Mouse (Mus musculus): ENCODE measurements around the gene Pak4. TPM values are rescaled to one million over a fixed set of nuclear protein-coding genes. Genes with fewer than 3 reads are reported as not detected.

Pak4 gene
- total RNA-seq, 2 experiments from 2014 or later = 8.6 to 8.8 TPM

GRCm38 (mm10) chr7:28593206-28594111 is 4.5 kb downstream of the Pak4 start:
- DNase-seq (ENCODE audit: low spot score in 2 of 2) = no peak

DNA sequence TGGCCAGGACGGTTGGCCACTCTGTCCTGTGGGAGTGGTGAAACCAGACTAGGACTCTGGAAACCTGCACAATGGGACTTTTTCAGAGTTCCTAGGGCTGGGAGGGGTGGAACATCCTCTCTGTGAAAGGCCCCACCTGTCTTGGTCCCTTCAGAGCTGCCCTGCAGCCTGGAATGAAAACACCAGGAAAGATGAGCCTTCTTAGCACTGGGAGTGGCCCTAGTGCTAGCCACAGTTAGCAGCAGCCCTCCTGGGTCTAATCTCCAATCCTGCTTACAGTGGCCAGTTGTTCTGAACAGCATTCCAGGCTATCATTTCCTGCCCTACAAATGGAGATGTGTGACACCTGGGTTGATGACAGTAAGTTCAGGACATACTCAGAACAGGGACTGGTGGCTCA is 6.1 kb downstream of the Pak4 start:
- no peak for DNase-seq (ENCODE audit: low spot score in 2 of 2)

GRCm38 (mm10) chr7:28587644-28588043 is 10.3 kb downstream of the Pak4 start:
- no peak for DNase-seq (ENCODE audit: low spot score in 2 of 2)

DNA sequence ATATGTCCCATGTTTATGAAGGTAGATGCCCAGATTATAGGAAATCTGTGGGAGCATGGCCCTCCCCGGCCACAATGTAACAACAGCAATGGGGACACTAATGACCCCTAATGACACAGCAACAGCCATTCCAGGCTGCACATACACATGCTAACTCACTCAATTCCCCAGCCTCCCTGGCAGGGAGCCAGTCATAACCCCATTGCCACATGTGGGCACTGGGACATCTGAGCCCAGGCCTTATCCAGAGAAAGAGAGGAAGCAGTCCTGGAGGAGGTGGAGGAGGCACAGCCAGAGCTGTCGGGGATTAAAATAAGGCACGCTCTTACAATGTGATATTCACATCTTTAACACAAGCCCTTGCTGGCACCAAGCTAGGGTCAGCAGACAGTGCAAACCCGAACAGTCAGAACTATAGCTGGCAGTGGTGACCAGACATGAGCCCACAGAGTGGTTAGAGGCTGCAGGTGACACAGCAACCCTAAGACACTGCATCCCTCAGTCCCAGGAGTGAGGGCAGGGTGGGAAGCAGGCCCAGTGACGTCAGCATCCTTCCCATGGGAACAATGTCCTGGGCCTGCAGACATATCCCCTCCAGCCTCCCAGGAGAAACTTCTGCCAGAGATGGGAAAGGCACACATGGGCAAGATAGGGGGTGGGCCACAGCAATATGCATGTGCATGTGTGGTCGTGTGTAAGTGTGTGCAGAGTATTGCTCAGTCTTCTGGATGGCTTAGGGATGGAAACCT is 11.1 kb downstream of the Pak4 start:
- DNase-seq (ENCODE audit: low spot score in 2 of 2) = no peak

DNA sequence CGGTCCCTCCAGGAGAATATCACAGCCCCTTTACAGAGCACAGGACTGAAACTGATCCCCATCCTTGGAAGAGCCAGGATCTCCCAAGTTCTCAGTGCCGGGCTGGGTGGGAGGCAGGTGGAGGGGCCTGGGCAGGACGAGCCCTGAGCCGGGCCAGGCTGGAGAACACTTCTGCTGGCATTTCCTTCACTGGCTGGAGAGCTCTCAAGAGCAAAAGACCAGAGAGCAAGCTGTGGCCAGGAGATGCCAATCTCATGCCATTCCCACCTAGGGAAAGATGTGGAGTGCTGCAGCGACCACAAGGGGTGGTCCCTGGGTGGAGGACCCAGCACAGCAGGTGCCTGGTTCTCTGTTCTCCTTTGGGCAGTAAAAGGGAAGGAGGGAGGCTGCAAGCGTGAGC is 13.0 kb downstream of the Pak4 start:
- no peak for DNase-seq (ENCODE audit: low spot score in 2 of 2)

DNA sequence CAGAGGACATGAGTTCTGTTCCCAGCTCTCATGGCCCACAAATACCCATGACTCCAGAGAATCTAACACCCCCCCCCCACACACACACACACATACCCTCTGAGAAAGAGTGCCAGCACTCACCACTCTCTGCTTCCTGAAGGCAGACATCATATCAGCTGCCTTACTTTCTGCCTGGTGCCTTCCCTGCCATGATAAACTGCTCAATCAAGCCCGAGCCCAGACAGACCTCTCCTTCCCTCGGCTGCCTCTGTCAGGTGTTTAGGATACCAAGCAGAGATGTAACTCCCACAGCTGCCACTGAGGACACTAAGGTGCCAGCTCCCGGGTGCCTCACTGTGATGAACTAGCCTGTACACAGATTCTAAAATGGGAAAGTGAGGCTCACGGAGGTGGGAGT is 13.5 kb downstream of the Pak4 start:
- DNase-seq (ENCODE audit: low spot score in 2 of 2) = no peak

- DNase-seq (ENCODE audit: low spot score in 2 of 2) = peak in 1 of 2 experiments; percentile 44
Observed at GRCm38 (mm10) chr7:28583570-28584344, 14.2 kb downstream of the Pak4 start.

DNA sequence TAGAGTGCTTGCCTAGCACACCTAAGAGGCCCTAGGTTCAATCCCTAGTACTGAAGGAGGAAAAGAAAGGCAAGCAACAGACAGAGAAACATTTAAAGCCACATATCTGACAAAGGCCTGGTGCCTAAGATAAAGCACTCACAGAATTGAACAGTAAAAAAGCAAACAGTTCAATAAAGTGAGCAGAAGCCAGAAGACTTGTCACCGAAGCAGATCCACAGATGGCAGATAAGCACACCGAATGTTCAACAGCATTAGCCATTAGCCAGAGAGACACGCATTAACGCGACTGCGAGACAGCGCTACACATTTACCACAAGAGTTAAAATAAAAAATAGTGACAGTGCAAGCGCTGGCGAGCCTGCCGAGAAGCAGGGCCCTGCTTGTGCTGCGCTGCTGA is 15.1 kb downstream of the Pak4 start:
- DNase-seq (ENCODE audit: low spot score in 2 of 2) = no peak

GRCm38 (mm10) chr7:28581721-28582120 is 16.3 kb downstream of the Pak4 start:
- DNase-seq (ENCODE audit: low spot score in 2 of 2) = no peak

DNA sequence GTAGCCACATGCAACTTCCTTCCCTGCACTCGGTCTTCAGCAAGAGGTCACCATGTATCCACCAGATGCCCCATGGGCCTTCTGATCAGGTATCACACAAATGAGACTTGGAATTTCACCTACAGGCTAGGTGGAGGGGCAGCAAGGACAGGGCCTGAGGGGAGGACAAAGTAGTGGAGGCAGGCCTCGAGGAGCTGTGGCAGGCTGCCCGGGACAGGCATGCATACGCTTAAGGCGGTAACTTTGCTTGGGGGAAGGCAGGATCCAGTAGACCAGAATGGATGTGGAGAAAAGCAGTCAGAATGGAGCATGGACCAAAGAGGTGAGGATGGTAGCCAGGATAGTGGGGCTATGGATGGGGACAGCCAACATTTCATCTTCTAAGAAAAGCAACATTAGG is 18.2 kb downstream of the Pak4 start:
- DNase-seq (ENCODE audit: low spot score in 2 of 2) = no peak

GRCm38 (mm10) chr7:28578543-28579053 is 19.4 kb downstream of the Pak4 start:
- DNase-seq (ENCODE audit: low spot score in 2 of 2) = no peak

GRCm38 (mm10) chr7:28577826-28578542 is 20.0 kb downstream of the Pak4 start:
- DNase-seq (ENCODE audit: low spot score in 2 of 2) = no peak

DNA sequence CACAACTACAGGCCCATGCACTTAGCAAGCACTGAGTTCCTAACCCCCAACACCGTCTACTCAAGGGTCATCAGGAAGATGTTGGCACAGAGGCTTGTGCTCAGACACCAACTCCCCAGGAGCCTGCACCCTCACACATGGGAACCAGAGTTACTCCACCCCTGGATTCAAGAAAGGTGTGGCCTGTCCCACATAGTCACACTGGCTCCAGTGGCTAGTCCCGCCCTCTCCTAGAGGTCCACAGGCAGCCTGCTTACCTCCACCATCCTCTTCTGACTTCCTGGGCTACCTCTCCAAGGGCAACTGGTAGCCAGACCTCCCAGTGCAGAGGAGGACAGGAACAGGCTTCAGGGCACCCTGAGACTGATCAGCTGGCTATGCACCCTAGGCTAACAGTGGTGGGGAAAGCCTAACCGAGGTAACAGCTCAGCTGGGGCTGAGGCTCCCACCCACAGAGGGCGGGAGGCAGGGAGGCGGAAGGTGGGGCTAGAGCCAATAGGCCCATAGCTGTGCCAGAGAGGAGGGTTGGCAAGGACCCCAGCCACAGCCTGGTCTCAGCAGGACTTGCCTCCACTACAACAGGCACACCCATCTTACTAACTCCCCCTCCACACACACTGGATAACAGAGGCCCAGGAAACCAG is 21.6 kb downstream of the Pak4 start:
- DNase-seq (ENCODE audit: low spot score in 2 of 2) = no peak

- no peak for DNase-seq (ENCODE audit: low spot score in 2 of 2)
Observed at GRCm38 (mm10) chr7:28575597-28575996, 22.4 kb downstream of the Pak4 start.

DNA sequence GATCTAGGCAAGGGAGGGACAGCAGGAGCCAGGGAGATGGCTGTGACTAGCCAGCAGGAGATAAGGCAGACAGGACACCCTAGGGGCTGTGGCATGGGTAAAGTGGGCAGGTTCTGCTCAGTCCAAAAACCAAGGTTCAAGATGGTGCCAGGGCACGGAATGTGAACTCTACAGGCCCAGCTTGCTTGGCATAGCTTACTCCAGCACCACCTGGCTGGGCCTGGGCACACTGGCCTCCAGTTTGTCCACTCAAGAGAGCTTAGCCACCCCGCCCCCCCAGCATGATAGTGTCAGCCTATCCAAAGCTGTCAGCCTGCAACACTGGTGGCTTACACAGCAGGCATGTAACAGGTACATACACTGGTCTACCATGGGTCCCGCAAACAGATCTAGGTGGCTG is 24.7 kb downstream of the Pak4 start:
- no peak for DNase-seq (ENCODE audit: low spot score in 2 of 2)

GRCm38 (mm10) chr7:28572689-28573088 is 25.3 kb downstream of the Pak4 start:
- DNase-seq (ENCODE audit: low spot score in 2 of 2) = no peak

GRCm38 (mm10) chr7:28570982-28571682 is 26.9 kb downstream of the Pak4 start:
- DNase-seq (ENCODE audit: low spot score in 2 of 2) = no peak

- DNase-seq (ENCODE audit: low spot score in 2 of 2) = peak in 1 of 2 experiments; percentile 42
Observed at GRCm38 (mm10) chr7:28570291-28570981, 27.5 kb downstream of the Pak4 start.

DNA sequence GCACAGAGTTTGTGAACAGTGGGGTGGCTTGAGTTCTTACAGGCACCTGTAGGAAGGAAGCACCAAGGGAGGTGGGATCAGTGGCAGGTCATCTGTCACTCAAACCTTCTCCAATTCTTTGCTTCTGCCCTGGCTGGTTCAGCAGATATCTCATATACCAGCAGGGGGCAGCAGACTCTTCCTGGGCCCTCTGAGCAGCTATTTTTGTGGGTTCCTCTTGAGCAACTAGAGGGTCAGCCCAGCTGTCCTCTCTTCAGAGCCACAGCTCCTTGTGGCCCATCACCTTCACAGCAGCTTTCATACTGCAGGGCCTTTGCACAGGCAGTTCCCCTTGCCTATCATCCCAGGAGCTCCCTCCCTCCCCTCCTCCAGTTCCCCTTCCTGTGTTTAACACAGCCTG is 29.7 kb downstream of the Pak4 start:
- DNase-seq (ENCODE audit: low spot score in 2 of 2) = peak; percentile 67 to 75

Data from left cerebral cortex, adult 18-20 months (tissue).